Mouse (Mus musculus) 416B (cell line): Measurements from ENCODE around the gene Fbxw4.

Experiments used
- DNase-seq: peaks from one replicate; pipeline ENCODE4 v3.0.0; 2011; ENCODE audit warnings: low read depth

The Fbxw4 gene

DNA sequence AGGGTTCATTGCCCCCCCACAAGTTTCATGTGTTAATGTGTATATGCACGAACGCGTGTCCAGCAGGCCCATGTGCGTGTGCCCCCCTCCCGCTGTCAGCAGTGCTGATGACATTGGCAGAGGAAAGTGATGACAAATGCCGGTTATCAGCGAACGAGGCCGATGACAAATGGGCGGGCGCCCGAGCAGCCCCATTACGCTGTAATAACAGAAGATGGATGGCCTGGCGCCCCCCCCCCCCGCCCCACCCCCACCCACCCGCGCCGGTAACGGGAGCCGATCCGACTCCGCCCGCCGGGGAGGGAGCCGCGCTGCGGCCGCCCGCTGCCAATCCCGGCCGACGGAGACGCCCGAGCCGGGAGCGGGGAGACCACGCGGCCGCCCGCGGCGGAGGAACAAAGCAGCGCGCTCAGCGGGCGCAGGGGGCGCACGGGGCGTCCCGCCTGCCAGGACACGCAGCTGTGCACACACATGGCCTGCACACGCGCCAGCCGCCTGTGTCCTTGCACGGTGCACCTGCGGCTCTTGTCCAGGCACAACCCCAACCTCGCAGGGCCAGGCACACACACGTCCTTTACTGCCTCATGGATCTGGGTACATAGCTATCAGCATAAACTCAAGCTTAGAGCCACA, 118.6 kb downstream of the Fbxw4 start:
- no peak for DNase-seq

DNA sequence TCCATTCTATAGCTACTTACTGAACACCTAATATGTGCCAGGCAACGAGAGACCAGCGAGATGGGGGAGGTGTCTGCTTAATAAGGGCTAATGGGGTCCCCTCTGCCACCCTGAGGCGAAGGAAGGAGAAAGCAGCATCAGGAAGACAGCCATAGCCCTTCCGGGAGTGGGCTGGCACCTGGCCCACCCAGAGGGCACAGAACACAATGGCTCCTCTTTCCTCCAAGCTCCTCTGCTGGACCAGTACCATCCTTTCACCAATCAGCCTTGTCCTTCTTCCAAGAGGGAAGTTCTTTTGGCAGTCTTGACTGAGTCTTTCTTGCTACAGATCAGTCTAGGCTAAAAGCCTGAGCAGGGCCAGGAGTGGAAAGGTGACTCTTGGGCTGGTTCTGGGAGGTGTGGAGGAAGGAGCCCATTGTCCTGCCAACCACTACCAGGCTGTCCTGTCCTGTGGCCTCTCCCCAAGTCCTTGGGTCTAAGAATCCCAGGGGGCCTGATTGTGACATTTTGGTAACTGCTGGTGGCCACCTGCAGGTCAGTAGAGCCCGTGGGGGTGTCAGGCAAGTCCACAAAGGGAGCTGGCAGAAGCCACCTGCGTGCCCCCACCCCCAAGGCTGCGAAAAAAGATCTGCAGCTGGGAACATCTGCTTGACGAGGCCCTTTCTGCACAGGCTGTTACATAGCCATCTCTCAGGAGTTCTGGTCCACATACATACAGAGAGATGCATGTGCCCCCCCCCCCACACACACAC, 119.3 kb downstream of the Fbxw4 start:
- no peak for DNase-seq

DNA sequence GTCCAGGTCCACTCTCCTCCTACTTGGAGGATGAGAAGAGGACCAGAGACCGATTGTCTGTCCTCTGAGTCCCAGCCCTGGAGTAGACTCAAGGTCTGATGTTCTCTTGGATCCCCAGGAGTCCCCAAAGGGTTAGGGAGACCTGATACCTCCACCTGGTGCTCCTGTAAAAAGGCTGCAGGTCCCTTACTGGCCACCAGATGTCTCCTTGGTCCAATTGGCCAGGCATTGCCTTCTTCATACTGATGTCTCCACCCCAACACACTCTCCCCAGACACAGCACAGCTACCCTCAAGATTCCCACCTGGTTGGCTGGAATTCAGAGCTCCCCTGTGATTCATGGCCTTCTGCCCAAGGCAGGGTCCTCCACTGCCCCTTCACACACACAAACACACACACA, 122.6 kb downstream of the Fbxw4 start:
- DNase-seq = peak; percentile 55

GRCm38 (mm10) chr19:45535929-45536328, 124.2 kb downstream of the Fbxw4 start:
- DNase-seq = no peak

DNA sequence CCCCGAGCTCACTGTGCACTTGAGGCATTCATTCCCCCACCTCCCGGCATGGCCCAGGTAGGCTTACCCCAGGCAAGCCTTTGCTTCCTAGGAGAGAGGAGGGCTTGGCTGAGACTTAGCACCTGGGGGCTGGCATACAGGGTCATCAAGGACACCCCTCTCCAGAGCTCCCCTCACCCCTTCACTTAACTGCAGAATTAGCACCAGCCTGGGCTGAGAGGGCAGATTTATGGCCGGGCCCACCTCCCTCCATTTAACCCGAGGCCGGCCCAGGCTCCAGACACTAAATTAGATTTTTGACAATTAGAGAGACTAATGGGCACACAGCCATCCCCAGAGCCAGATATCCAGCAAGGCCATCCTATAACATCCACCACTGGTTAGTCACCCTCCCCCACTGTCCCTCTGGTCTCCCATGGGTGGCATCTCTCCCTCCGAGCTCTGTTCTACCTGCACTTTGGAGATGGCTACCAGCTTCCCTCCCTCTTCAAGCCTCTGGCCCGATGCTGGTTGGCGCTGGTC, 124.8 kb downstream of the Fbxw4 start:
- DNase-seq = no peak

GRCm38 (mm10) chr19:45533617-45534016, 126.5 kb downstream of the Fbxw4 start:
- DNase-seq = peak; percentile 14

DNA sequence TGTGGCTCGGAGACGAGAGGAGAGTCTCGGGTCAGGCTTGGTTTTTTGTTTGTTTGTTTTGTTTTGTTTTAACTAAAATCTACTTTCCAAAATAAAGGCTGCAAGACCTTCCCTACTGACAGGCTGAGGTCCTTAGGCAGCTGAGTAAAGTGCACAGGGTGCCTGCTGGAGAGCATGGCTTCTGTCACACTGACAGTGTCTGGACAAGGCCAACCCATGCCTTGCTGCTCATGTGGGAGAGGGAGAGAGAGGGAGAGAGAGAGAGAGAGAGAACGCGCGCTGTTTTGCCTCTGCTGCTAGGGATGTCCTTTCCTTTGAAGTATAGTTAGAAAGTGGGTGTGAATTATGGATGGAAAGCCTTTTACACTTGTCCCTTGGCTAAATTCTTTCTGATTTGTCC, 128.6 kb downstream of the Fbxw4 start:
- DNase-seq = no peak

DNA sequence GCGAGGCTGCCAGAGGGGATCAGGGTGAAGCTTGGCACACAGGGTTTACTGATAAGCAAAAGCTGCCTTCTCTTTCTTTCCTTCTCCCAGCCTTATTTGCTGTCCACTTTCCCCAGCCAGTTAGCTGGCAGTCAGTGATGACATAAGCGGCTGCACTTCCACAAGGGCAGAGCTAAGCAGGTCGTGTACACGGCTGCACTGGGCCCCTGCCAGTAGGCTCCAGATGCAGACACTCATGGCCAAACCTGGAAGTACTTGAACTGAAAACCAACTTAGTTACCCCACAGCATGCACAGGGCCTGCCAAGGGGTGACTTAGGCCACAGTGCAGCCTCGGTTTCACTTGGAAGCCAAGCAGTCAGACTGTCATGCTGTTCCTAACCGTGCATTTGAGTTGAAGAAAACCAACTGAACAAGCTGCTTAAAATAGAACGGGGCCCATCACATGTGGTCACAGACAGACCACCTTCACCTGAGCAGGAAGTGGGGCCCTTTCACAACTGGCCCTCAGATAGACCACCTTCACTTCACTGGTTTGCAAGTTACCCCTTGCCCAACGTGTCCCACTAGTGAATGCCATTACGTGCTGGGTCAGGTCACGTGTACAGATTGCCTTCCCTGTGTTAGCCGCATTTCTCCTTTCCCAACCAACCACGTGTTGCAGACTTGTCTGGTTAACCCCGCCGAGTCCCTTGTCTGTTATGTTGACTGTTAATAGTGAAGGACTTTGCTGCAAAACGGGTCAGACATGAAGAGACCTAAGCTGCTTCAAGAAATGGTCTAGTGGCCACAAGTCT, 129.7 kb downstream of the Fbxw4 start:
- DNase-seq = no peak

GRCm38 (mm10) chr19:45529294-45529693, 130.8 kb downstream of the Fbxw4 start:
- DNase-seq = no peak
